Mouse (Mus musculus): ENCODE measurements at regions not wholly inside any gene's neighbourhood (a gene's known extent, or its start where the extent isn't known, plus 50 kb on each side); places are given as distances from the start of the nearest gene placed in this dataset.
A peak's percentile ranks its signal among the peaks of the same experiment; 100 is the strongest.

DNA sequence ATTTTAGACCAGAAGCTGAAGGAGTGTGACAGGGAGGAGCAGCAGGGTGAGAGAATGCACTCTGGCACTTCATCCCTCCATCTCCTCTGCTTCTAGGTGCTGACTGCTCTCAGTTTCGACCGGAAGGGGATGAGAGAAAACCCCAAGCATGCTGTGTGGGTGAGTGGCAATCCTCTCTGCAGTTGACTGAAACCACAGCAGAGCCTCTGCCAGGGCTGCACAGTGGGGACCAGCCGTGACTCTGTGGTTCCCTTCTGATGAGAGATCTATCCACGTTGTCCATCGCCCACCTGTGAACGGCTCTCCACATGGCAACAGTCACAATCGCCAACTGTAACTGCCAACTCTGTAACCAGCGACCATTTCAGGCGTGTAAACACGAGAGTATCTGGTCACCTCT lies 64.6 kb upstream of the Ptpn13 start:
- H3K9ac ChIP-seq (replicated peaks; ENCODE audit: low read length): no peak overlapping the region

DNA sequence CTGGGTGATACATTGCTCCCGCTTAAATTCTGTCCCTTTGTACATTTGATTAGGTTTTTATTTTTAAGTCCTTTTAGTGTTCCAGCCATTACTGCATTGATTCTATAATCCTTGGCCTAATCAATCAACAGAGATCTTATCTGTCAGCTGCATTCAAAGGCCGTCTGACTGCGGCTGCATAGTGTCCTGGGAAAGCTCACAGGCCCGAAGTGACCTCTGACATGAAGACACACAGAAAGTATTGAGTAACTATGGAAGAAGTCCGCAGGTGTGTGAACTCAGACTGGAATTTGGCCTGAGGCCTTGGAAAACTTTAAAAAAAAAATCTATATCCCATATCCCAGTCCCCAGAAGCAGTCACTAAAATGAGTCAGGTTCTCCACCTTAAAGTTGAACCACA lies 67.4 kb upstream of the Ptpn13 start:
- Histone ChIP-seq H3K27me3 (ENCODE audit: control insufficient read depth, insufficient read depth, low read length) (no peaks in the 10 kb centered on the region), H3K9me3 (replicated peaks; ENCODE audit: control insufficient read depth, low read length) (no peaks in the 10 kb centered on the region), H3K9ac (replicated peaks; ENCODE audit: low read length) (no peak overlapping the region), H3K27ac (replicated peaks; ENCODE audit: low read depth, low read length) (no peak overlapping the region), H3K4me1 (ENCODE audit: control insufficient read depth, insufficient read depth, low read length) (no peaks in the 10 kb centered on the region), H3K4me3 (ENCODE audit: low read depth, low read length) (no peak overlapping the region), H3K36me3 (replicated peaks; ENCODE audit: control insufficient read depth, insufficient read depth, low read depth, low read length) (no peaks in the 10 kb centered on the region), H3K4me2 (ENCODE audit: low read depth, low read length) (no peak overlapping the region)
- WGBS: 69% methylated on average over 5 of the region's 5 CpGs
- ATAC-seq (replicated peaks; ENCODE audit: insufficient number of reproducible peaks, low FRiP score, low TSS enrichment, low read depth): no peak
- DNase-seq (ENCODE audit: low spot score): no peak

More for the DNA sequence above, 64.6 kb upstream of the Ptpn13 start:
- Histone ChIP-seq H3K4me2 (ENCODE audit: low read depth, low read length) (no peak overlapping the region), H3K27me3 (ENCODE audit: control insufficient read depth, insufficient read depth, low read length) (no peaks in the 10 kb centered on the region), H3K4me1 (ENCODE audit: control insufficient read depth, insufficient read depth, low read length) (no peaks in the 10 kb centered on the region), H3K9me3 (replicated peaks; ENCODE audit: control insufficient read depth, low read length) (no peaks in the 10 kb centered on the region), H3K27ac (replicated peaks; ENCODE audit: low read depth, low read length) (no peak overlapping the region), H3K4me3 (ENCODE audit: low read depth, low read length) (no peak overlapping the region), H3K36me3 (replicated peaks; ENCODE audit: control insufficient read depth, insufficient read depth, low read depth, low read length) (no peaks in the 10 kb centered on the region)
- ATAC-seq (replicated peaks; ENCODE audit: insufficient number of reproducible peaks, low FRiP score, low TSS enrichment, low read depth): no peak
- WGBS: 84% methylated on average over 10 of the region's 10 CpGs
- DNase-seq (ENCODE audit: low spot score): no peak

DNA sequence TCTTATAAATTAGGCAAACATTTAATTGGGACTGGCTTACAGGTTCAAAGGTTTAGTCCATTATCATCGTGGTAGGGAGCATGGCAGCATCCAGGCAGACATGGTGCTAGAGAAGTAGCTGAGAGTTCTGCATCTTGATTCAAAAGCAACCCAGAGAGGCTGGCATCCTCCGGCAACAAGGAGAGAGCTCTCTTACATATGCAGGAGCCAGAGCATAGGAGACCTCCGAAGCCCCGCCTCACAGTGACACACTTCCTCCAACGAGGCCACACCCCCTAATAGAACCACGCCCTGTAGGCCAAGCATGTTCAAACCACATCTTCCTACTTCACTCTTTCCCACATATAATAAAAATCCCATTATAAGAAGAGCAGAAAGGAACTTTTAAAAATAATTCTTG lies 68.5 kb upstream of the Ptpn13 start:
- H3K9me3 ChIP-seq (replicated peaks; ENCODE audit: control insufficient read depth, low read length): no peaks in the 10 kb centered on the region
- H3K4me3 ChIP-seq (ENCODE audit: low read depth, low read length): no peak overlapping the region
- H3K27ac ChIP-seq (replicated peaks; ENCODE audit: low read depth, low read length): no peak overlapping the region
- H3K27me3 ChIP-seq (ENCODE audit: control insufficient read depth, insufficient read depth, low read length): no peaks in the 10 kb centered on the region
- DNase-seq (ENCODE audit: low spot score) (peak; percentile 14), ATAC-seq (replicated peaks; ENCODE audit: insufficient number of reproducible peaks, low FRiP score, low TSS enrichment, low read depth) (0 out of 2 replicates have a peak, but pooled peaks have one; percentile 67)
- H3K4me2 ChIP-seq (ENCODE audit: low read depth, low read length): no peak overlapping the region
- H3K9ac ChIP-seq (replicated peaks; ENCODE audit: low read length): no peak overlapping the region
- no peaks in the 10 kb centered on the region for H3K4me1 ChIP-seq (ENCODE audit: control insufficient read depth, insufficient read depth, low read length)
- whole genome bisulfite sequencing: 56% methylated on average over 6 of the region's 6 CpGs
- H3K36me3 ChIP-seq (replicated peaks; ENCODE audit: control insufficient read depth, insufficient read depth, low read depth, low read length): no peaks in the 10 kb centered on the region

DNA sequence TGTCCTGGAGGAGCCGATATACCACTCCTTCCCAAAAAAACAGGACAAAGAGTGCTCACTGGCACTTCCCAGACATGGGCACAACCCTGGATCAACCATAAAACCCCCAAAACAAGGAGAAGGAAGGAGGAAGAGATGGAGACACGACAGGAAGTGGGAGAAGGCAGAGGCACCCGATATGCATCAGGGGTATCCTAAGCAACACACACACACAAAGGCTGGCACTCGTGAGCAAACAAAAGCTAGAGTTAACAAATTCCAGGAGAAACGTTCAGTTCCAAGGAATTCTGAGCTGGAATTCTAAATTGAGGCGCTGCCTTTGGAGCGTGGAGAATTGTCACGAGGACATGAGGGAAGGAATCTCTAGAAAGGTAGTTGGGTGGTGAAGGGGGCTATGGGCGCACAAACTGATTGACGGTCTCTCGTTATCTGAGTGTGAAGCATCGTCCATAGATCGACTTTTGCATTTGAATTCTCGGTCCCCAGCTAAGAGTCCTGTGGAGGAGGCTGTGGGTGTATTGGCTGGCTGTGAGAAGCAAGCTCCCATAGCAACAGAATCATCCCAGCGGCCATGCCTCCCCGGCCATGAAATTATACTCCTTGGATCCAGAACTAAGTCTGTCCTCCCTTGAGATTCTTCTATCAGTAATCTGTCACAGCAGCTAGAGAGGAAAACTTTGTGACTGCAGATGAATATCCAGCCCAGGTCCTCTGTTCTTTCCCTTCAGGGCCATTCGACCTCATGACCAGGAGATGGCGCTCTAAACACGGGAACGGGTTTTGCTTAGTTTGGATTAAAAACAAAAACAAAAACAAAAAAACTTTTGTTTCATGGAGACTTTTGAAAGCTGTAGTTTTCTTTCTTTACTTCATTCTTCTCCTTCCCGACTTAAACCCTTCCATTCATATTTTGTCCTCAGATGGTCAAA lies 69.4 kb upstream of the Ptpn13 start:
- ATAC-seq (replicated peaks; ENCODE audit: insufficient number of reproducible peaks, low FRiP score, low TSS enrichment, low read depth) (no peak), DNase-seq (ENCODE audit: low spot score) (peak; percentile 79)
- Histone ChIP-seq H3K9ac (replicated peaks; ENCODE audit: low read length) (no peak overlapping the region), H3K4me2 (ENCODE audit: low read depth, low read length) (no peak overlapping the region), H3K27ac (replicated peaks; ENCODE audit: low read depth, low read length) (no peak overlapping the region), H3K4me3 (ENCODE audit: low read depth, low read length) (no peak overlapping the region), H3K4me1 (ENCODE audit: control insufficient read depth, insufficient read depth, low read length) (no peaks in the 10 kb centered on the region), H3K27me3 (ENCODE audit: control insufficient read depth, insufficient read depth, low read length) (no peaks in the 10 kb centered on the region), H3K9me3 (replicated peaks; ENCODE audit: control insufficient read depth, low read length) (no peaks in the 10 kb centered on the region), H3K36me3 (replicated peaks; ENCODE audit: control insufficient read depth, insufficient read depth, low read depth, low read length) (no peaks in the 10 kb centered on the region)
- 40% methylated on average over 21 of the region's 21 CpGs for WGBS

DNA sequence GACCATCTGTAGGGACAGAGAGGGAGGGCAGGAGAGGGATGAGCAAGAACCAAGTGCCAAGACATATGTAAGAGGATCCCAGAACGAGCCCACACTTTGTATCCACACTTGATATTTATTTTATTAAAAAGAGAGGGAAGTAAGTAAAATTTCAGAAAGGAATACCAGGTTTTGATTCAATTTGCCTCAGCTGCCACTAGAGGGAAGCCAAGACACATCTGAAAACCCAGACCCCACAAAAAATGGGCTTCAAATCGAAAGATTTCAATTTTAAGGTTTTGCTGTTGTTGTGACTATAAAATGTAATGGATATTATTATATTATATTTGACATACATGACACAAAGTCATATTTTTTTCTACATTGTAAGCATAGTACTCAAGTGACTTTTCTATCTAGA lies 81.1 kb upstream of the Ptpn13 start:
- no peak for ATAC-seq (replicated peaks; ENCODE audit: insufficient number of reproducible peaks, low FRiP score, low TSS enrichment, low read depth)
- H3K4me3 ChIP-seq (ENCODE audit: low read depth, low read length): no peak overlapping the region
- H3K27ac ChIP-seq (replicated peaks; ENCODE audit: low read depth, low read length): no peak overlapping the region
- no peaks in the 10 kb centered on the region for H3K9me3 ChIP-seq (replicated peaks; ENCODE audit: control insufficient read depth, low read length)
- H3K9ac ChIP-seq (replicated peaks; ENCODE audit: low read length): no peak overlapping the region
- peak; percentile 67 for DNase-seq (ENCODE audit: low spot score)
- H3K36me3 ChIP-seq (replicated peaks; ENCODE audit: control insufficient read depth, insufficient read depth, low read depth, low read length): no peaks in the 10 kb centered on the region
- H3K27me3 ChIP-seq (ENCODE audit: control insufficient read depth, insufficient read depth, low read length): no peaks in the 10 kb centered on the region
- 44% methylated on average over 2 of the region's 2 CpGs for WGBS
- no peak overlapping the region for H3K4me2 ChIP-seq (ENCODE audit: low read depth, low read length)
- H3K4me1 ChIP-seq (ENCODE audit: control insufficient read depth, insufficient read depth, low read length): no peaks in the 10 kb centered on the region

DNA sequence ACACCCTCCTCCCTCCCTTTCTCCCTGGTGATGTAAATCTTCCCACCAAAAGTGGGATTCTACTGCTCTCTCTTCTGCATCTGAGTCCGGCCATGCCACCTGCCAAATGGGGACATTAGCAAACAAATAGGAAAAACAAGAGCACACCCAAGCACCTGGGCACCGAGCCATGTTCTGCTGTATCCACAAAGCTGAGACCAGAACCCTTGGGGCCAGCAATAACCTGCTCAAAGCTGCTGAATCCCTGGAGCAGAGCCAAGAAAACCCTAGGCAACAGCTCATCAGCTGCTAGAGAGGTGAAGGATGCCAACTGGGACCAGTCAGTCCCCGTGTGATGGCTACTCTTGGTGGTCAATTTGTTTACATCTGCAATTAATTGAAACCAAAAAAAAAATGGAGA lies 83.5 kb upstream of the Ptpn13 start:
- no peak overlapping the region for H3K4me3 ChIP-seq (ENCODE audit: low read depth, low read length)
- no peaks in the 10 kb centered on the region for H3K9me3 ChIP-seq (replicated peaks; ENCODE audit: control insufficient read depth, low read length)
- H3K27ac ChIP-seq (replicated peaks; ENCODE audit: low read depth, low read length): no peak overlapping the region
- no peaks in the 10 kb centered on the region for H3K27me3 ChIP-seq (ENCODE audit: control insufficient read depth, insufficient read depth, low read length)
- DNase-seq (ENCODE audit: low spot score): no peak
- H3K4me1 ChIP-seq (ENCODE audit: control insufficient read depth, insufficient read depth, low read length): no peaks in the 10 kb centered on the region
- no peak overlapping the region for H3K9ac ChIP-seq (replicated peaks; ENCODE audit: low read length)
- H3K4me2 ChIP-seq (ENCODE audit: low read depth, low read length): no peak overlapping the region
- WGBS: 67% methylated on average over 3 of the region's 3 CpGs
- no peak for ATAC-seq (replicated peaks; ENCODE audit: insufficient number of reproducible peaks, low FRiP score, low TSS enrichment, low read depth)
- no peaks in the 10 kb centered on the region for H3K36me3 ChIP-seq (replicated peaks; ENCODE audit: control insufficient read depth, insufficient read depth, low read depth, low read length)

DNA sequence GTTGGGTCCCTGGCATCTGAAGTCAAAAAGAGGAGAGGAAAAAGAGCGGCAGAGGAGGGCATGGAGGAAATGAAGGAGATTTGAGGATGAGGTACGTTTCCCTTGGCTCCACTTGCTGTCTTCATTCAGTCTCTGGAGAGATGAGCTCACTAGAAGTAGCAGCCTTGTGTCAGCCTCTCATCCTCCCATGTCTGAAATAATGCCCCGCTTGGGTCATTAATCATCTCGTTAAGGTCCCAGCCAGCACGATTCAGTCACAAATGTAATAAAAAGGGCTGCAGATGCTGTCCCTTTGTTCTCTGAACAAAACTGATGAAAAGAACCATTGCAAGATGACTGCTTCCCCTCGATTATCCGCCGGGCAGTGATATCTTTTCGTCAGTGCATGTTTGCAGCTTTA lies 84.4 kb upstream of the Ptpn13 start:
- ATAC-seq (replicated peaks; ENCODE audit: insufficient number of reproducible peaks, low FRiP score, low TSS enrichment, low read depth): no peak
- Histone ChIP-seq H3K27ac (replicated peaks; ENCODE audit: low read depth, low read length) (no peak overlapping the region), H3K36me3 (replicated peaks; ENCODE audit: control insufficient read depth, insufficient read depth, low read depth, low read length) (no peaks in the 10 kb centered on the region), H3K9ac (replicated peaks; ENCODE audit: low read length) (no peak overlapping the region), H3K4me2 (ENCODE audit: low read depth, low read length) (no peak overlapping the region), H3K4me3 (ENCODE audit: low read depth, low read length) (no peak overlapping the region), H3K27me3 (ENCODE audit: control insufficient read depth, insufficient read depth, low read length) (no peaks in the 10 kb centered on the region), H3K9me3 (replicated peaks; ENCODE audit: control insufficient read depth, low read length) (no peaks in the 10 kb centered on the region), H3K4me1 (ENCODE audit: control insufficient read depth, insufficient read depth, low read length) (no peaks in the 10 kb centered on the region)
- no peak for DNase-seq (ENCODE audit: low spot score)
- 61% methylated on average over 9 of the region's 9 CpGs for WGBS

DNA sequence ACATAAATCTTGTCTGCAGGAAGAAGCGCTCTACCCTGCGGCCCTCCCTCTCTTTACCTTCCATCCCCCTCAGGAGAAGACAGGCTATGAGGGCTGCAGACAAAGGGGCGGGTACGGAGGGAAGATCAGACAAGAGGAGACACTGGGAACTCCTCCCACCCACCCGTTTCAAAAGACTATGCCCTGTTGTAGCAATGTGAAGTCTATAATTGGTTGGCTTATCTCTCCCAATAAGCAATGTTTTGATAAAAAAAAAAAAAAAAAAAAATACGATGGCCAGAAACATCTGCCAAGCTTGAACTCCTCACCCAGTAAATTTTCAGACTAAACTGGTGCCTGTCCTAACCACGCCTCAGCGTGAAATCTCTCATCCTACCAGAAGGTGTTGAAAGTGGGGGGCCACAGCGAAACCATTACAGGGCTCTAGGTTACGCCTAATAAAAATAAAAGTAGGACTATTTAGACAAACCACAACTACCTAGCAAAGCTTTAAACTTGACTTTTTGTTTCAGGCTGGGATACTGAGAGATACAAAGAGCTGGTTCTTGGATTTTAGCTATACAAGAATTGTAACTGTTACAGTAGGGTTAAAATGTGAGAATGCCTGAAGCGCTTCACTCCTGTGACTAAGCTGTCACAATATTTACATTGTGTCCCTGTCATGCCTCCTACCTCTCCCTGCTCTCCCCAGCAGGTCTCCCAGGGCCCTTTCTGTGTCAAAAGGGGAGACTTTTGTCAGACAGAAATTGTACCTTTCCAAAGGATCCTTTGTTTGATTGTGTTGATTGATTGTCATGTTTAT lies 88.1 kb upstream of the Ptpn13 start:
- H3K9ac ChIP-seq (replicated peaks; ENCODE audit: low read length): no peak overlapping the region
- ATAC-seq (replicated peaks; ENCODE audit: insufficient number of reproducible peaks, low FRiP score, low TSS enrichment, low read depth) (peak; percentile 75; the same call in 1 of the 2 replicates), DNase-seq (ENCODE audit: low spot score) (peak; percentile 36)
- no peaks in the 10 kb centered on the region for H3K27me3 ChIP-seq (ENCODE audit: control insufficient read depth, insufficient read depth, low read length)
- WGBS: 11% methylated on average over 11 of the region's 11 CpGs
- 0 out of 2 replicates have a peak overlapping the region, but pooled peaks have one; percentile 17 for H3K27ac ChIP-seq (replicated peaks; ENCODE audit: low read depth, low read length)
- H3K4me1 ChIP-seq (ENCODE audit: control insufficient read depth, insufficient read depth, low read length): no peaks in the 10 kb centered on the region
- H3K4me3 ChIP-seq (ENCODE audit: low read depth, low read length): no peak overlapping the region
- no peaks in the 10 kb centered on the region for H3K9me3 ChIP-seq (replicated peaks; ENCODE audit: control insufficient read depth, low read length)
- H3K4me2 ChIP-seq (ENCODE audit: low read depth, low read length): no peak overlapping the region
- no peaks in the 10 kb centered on the region for H3K36me3 ChIP-seq (replicated peaks; ENCODE audit: control insufficient read depth, insufficient read depth, low read depth, low read length)

Measured in embryonic facial prominence, embryonic 11.5 days (tissue).